Mouse (Mus musculus): Measurements from ENCODE around the gene Chrdl1.

Gene Chrdl1

DNA sequence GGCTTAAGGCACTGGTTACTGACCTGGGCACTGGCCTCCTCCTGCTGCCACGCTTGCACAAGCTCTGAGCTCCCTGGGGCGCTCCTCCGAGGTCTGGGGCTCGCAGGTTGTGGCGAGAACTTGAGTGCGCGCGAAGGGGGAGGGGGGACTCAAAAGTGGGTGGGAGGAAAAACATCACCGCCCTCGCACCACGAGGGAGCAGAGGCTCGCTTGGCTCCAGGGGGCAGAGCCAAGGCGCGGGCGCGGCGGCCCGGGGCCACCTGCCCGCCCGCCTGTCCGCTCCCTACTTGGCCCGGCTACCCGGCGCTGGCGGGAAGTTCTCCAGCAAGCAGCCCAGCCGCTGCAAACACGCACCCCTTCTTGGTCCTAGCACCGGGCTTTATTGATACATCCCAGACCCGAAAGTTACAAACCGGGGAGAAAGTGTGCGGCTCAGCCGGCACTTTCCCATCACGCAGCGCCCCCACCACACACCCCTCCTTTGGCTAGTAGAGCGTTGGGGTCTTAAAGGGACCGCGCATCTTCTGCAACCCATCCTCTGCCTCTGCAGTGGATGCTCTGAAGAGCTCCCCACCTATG, at the start of gene Chrdl1:
Gene Chrdl1, minus strand, starts transcription at position 472 of the 579 bp plus-strand sequence.
- peak; percentile 12 for DNase-seq (ENCODE audit: low spot score)

DNA sequence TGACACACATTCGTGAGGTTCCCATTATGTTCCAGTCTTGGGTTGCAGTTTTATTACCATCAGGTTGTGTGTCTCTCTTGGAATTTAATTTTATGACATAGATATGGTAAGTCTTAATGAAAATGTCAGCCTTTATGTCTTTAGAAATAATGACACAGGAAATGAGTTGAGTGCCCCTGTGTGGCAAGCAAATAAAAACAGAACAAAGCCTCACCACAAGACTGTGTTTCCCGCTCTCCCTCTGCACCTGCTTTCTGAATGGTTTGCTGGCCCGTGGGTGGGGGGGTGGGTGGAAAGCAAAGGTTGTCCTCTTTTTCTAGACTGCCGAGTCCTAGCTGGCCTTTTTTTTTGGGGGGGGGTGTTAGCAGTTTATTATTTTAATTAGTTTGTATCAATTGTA, 48.6 kb upstream of the Chrdl1 start:
- DNase-seq (ENCODE audit: low spot score) = no peak

DNA sequence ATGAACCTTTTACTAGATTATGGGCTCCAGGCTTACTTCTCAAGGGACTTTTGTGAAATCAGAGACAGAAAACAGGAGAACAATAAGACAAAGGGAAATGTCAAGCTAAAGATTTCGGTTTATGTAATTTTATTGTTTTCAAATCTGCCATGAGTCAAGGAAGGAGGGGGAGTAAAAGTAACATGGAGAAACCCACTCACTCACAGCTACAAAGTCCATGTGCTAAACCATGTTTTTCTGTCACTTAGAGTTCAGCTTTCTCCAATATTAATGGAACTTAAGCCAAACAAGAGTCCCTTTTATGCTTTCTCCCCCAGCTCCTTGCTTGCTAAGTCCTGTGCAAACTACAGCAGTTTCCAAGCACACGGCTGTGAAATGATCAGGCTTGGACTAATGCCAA, 10.5 kb upstream of the Chrdl1 start:
- no peak for DNase-seq (ENCODE audit: low spot score)

DNA sequence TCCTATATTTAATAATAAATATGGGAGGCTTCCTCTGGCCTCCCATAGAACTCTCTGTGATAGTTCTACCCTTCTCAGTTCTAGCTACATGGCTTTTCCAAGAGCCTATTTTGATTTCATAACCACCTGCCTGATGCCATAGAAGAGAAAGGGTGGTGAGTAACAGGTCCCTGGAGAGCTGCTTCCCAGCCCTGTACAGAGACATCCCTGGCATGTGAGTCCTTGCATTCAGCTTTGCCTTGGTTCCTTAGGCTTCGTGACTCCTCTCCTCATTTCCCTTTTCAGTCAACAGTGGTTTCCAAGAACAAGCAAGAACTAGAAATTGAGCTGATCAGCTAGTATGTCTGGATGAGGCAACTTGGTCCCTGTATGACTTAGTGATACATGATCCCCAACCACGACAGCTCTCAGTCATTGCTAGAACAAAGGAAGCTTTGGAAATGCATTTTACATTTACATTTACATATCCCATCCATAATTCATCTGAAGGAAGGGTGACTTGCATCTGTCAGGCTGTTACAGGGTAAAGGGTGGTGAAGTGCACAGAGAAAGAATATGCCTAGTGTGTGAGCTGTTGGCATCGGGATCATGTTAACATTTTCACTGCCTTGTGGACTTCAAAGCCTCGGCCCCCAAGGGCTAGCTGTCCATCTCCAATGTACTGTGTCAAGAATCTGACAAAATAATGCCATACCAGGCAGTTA, 27.7 kb downstream of the Chrdl1 start:
- no peak for DNase-seq (ENCODE audit: low spot score)

DNA sequence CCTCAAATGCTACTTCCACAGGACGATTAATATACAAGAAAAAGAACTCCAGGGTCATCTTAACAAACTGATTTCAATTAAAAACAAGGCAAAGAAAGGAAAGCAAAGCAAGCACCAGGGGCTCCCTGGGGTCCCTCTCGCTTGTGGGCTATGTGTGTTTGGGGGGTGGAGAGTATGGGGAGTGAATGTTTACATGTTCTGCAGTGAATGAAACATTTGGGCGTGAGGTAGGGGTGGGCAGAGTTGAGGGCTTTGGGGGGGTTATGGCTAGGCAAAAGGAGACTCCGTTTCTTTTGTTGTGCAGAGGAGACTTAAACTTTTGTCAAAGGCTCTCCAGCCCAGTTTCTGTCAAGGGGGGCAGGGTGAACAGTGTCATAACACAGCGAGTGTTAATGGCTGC, 46.8 kb downstream of the Chrdl1 start:
- no peak for DNase-seq (ENCODE audit: low spot score)

DNA sequence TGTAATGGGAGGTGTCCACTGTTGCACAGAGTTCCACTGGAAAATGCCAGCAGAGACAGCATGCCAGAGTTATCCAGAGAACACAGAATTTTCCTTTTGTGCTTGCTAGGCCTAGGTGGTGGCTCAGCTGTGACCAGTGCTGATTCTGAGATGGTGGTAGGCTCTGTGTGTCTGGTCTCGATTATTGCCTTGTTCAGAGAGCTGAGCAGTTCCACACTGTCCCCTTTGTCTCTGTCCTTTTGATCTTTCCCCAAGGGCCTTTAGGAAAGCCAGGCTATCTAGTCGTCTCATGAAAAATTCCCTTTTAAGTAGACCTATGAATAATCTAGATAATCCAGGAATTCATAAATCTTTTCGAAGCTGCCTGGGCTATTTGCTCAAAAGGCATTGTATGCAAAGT, 47.3 kb downstream of the Chrdl1 start:
- DNase-seq (ENCODE audit: low spot score) = no peak

DNA sequence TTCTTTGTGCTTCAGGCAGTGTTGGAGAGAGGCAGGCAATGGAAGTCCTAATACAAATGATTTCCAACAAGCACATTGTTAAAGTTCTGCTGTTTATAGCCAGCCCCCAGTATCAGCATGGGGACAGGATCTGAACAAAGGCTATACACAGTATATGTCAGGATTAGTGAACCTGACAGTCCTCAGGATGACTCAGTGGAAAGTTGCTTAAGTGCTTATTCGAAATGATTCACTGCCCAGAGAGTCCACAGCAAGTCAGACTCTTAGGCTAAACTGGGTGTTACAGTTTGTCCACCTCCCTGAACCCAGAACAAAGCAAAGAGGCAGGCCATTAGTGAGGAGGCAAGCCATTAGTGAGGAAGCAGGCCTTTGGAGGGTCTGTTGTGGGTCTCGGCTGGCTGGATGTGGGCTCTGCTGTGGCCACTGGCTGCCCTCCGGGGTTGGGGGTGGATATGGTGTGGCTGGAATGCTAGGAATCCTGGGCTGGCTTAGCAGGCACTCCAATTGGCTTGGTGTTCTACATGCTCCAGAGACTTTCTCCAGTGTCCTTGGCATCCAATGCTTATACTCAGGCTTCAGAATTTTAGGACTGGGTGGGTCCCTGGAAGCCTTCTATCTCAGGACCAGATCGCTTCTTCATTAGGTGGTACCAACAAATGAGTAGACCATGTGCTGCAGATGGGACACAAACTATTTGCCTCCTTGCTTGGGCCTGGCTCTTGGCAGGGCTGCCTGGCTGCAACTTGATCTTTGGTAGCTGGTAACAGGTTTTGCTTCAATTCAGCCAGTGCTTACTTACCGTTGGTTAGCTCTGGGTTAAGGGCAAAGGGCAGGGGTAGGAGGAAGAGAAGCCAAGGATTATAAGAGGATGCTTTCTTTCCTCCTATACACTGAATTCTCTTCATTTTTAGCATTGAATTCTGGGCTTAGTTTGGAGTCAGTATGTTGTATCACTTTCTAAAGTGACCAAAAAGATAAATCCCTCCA, 49.3 kb downstream of the Chrdl1 start:
- no peak for DNase-seq (ENCODE audit: low spot score)

DNA sequence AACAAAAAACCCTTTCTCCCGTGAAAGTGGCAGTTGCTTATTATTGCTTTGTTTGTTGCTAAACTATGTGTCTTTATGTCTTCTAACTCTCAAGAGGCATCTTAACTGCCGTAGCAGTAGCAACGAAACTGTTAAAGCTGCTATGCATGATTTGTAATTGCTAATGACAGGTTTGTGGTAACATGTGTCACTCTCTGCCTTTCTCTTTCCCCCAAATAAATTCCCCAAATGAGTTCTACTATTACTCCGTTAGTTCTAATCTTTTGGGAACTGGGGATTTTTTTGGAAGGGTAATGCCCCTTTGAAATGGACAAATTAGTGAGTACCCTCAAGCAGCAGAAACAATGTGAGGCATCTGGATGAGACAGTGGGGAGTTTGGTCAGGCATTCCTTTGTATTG, 55.9 kb downstream of the Chrdl1 start:
- DNase-seq (ENCODE audit: low spot score) = no peak

DNA sequence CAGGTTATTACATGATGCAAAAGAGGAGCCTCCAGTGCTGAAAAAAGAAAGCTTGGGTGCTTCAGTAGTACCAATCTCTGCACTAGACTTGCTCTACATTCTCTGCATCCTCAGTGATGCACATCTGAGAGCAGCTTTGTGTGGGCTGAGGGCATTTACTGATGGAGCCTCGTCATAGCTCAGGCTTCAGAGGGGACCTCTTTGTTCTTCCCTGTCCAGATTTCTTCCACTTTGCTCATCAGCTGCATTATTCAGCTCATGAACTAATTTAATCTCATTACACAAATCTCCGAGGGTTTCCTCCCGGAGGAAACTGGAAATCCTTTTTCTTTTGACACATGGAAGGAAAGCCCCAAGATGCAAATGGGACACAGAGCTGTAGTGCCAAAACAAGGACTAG, 56.5 kb downstream of the Chrdl1 start:
- DNase-seq (ENCODE audit: low spot score) = no peak

DNA sequence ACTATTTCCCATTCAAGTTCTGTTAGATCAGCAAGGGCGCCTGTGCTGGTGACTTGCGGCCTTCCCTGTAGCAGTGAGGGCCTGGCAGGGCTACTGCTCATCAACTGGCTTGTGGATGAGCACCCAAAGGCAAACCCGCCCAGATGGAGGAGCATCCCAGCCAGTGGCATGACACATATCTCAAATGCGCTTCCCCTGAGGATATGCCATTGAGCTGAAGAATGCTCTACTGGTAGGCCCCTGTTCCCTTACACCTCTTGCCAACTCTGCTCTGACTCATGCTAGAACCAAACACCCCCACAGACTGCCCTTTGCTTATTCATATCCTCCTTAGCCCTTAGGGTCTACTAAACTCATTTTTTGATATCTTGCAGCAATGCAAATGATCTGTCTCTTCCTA, 57.4 kb downstream of the Chrdl1 start:
- DNase-seq (ENCODE audit: low spot score) = no peak

DNA sequence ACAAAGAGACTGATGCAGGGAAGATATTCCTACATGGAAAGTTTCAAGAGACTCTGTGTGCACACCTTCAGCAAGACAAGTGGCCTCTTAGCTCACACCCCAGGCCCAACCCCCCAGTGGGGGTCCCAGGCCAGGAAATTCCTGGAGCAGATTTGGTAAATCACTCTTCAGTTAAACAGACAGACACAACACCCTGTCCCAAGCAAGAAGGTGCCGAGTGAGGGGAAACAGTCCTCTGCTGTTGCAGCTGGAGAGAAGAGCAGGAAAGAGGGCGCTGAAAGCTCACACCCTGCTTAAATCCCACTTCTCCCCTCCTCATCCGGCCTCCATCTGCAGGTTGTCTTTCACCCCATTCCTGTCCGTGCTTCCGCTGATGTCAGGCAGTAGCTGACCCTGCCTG, 58.2 kb downstream of the Chrdl1 start:
- no peak for DNase-seq (ENCODE audit: low spot score)

DNA sequence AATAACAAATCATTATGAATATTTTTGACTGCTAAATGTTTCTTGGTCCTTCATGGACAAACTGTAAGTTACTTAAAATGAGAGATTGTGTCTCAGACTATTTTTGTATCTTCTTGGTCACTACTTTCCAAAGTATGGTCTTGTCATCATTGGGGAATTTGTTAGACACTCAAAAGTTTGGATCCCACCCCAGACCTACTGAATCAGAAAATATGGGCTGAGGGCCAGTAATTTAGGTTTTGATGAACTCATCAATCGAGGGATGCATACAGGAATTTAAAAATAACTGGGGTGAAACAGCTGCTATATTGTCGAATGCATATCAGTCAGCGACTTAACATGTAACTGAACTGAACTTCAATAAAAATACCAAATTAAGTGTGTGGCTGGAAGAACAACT, 80.9 kb downstream of the Chrdl1 start:
- DNase-seq (ENCODE audit: low spot score) = no peak

DNA sequence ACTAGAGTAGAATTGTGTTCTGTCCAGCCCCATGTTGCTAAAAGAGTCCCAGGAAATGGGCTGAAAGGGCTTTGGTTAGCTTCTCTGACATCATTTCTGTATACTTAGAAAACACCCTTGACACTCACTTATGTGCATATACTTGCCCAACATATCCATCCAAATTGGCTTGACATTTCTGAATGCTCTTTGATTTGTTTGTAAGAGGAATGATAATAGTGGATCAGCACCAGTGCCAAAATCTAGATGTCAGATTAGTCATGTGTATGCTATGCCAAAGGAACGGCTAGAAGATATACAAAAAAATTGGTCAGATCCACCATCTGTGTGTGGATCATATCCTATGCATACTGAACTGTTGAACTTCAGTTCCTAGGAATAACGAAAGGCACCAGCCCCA, 99.3 kb downstream of the Chrdl1 start:
- no peak for DNase-seq (ENCODE audit: low spot score)

DNA sequence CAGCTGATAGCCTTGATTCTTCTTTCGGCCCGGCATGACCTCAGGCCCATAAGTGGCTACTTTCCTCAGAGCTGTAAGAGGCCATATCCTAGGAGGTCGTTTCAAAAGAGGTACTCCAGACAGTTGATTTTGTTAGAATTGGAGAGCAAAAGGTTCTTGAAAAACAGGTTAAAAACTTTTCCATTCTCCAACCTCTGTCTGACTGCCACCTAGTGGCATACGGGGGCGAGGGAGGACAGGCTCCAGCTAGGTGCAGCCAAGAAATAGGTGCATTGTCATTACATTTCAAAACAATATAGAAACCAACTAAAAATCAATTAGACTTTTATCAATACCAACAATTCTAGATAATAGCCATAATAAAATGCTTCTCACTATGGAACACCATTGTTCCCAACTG, 118.9 kb downstream of the Chrdl1 start:
- no peak for DNase-seq (ENCODE audit: low spot score)

DNA sequence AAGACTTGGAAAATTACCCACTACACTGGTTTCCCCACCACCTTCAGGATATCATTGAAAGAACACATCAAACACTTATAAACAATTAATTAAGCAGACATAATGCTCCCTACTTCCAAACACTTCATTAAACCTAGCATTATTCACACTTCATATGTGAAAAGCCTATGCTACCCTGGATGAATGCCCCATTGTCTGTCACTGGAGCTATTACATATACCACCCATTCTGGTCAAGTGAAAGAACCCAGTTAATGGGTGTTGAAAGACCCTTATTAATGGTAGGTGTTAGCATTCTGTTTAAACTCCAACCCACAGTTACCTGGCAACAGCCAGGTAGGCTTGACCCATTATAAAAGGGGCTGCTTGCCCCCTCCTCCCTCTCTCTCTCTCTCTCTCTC, 143.4 kb downstream of the Chrdl1 start:
- no peak for DNase-seq (ENCODE audit: low spot score)
